Mouse (Mus musculus): ENCODE results near the gene Desi1. TPM values are rescaled to one million over a fixed set of nuclear protein-coding genes. Genes with fewer than 3 reads are reported as not detected.

Desi1 gene
- total RNA-seq (2023), result 10 to 100 TPM; 26.1 to 31.1 TPM

DNA sequence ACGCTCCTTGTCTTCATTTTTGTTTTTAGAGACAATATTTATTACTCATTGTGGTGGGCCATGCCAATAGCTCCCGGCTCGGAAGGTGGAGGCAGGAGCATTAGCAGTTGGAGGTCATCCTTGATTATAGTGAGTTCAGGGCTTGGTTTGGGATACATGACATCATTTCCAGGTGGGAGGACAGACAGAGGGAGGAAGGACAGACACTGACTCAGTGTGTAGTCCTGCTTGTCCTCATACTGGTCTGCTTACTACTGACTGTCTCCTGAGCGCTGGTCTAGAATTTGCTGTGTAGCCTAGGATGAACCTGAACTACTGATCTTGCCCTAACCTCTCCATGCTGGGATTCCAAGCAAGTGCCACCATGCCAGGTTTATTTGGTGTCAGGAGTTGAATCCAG lies at the start of gene Desi1:
Gene Desi1 (minus strand): TSS at position 101 of the 400 bp plus-strand sequence.

DNA sequence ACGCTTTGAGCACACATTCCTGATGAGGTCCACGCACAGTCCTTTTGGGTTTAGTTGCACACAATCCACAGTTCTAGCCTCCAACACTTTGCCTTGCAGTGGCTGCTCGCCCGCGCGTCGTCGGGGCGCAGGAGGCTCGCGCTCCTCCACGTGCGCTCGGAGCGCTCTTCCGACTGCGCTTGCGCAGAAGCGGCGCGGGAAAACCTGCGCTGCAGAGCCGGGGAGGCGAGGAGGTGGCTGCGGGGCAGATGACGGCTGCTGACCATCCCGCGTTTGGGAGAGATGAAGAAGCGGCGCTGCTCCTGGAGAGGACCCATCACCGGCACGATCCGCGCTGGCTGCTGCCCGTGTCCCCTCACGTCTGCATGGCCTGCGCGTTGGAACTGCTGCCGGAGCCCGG lies 36.2 kb upstream of the Desi1 start, which contains the start of gene Mei1:
Gene Mei1 (plus strand): TSS at position 99 of the 400 bp plus-strand sequence.

DNA sequence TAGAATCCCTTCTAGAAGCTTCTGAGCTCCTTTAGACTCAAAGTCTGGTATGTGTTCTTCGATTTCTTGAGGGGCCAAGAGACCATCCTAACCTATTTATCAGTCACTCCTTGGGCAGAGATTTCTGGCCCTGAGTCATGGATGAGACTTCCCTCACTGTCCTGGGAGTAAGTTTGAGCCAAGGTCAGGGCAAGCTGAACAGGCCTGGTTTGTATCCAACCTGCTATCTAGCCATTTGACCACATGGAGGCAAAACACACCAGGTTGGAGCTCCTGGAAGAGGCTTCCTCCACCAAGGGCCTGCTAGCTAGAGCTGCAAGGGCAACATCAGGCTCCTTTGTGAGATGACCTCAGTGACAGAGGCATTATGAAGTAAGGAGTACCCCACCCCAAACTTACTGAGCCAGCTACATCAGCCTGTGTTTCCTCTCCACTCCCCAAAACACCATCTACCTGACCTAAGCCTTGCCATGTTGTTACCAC lies 25.1 kb upstream of the Desi1 start, which contains the start of gene 4930407I10Rik:
Gene 4930407I10Rik (plus strand): TSS at position 433 of the 483 bp plus-strand sequence.

DNA sequence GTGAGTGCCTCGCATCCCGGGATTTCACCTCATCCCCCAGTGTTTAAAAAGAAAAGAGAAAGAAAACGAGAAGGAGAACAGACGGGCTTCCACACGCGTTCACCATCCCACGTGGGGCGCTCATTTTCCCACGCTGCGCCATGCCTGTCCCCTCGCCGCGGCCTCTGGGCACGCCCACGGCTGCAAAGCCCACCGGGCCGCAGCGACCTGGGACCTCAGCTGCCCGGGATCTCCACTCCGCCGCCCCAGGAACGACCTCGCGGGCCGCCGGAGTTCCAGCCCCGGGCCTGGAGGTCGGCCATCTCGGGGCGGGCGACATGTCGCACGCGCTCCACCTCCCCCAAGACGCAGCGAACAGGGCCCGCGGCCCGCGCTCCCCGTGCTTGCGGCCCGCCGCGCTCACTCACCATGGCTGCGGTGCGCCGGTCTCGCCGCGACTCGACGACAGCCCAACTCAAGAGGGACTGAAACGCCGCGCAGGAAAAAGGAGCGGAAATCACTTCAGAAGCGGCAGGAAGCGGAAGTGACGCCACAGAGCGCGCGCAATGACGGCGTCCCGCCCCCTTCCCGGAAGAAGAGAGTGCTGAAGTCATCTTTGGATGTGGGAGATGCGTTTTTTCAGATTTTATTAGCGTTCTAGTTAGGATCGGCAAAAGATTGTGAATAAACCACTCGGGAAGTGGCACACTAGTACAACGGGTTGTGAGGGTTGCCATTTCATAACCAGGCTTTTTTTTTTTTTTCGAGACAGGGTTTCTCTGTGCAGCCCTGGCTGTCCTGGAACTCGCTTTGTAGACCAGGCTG lies 13.6 kb upstream of the Desi1 start, which contains the start of gene Snu13:
Gene Snu13 (minus strand): TSS at position 519 of the 804 bp plus-strand sequence.

DNA sequence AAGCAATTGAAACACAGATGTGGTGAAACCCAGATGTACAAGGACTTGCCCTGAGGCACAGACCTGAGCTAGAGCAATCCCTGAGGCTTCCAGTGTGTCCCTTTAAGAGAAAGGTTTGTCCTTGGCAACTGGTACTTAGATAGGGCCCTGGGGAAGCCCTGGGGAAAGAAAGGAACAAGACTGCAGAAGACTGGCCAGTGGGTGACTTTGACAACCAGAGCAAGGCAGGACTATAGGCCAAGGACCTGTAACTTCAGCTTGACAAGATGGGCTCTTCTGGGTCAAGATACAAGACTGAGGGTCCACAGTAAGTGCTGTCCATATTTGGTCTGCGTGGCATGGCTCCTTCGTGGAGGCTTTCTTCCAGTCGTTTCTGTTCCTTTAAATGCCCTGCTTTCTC lies 46.0 kb downstream of the Desi1 start, which contains the start of gene Xrcc6:
Gene Xrcc6 (plus strand): TSS at position 190 of the 400 bp plus-strand sequence.

DNA sequence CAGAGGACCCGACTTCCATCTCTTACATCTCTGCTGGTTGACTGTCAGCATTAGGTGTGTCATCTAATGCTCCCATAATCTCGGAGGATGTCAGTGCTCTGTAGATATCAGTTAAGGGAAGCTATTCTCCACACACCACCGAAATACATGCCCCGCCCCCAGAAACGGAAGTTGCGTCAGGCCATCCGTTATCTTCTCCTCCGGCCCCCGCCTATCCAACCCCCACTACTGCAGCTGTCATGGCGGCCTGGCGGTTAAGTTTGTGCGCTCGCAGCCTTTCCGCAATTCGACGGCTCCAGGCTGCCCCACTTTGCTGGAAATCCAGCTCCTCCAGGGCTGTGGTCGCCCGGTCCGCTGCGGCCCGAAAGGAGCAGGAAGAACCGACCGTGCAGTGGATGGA lies 53.3 kb downstream of the Desi1 start, which contains the start of gene 1700029P11Rik:
Gene 1700029P11Rik (plus strand): TSS at position 220 of the 400 bp plus-strand sequence.

DNA sequence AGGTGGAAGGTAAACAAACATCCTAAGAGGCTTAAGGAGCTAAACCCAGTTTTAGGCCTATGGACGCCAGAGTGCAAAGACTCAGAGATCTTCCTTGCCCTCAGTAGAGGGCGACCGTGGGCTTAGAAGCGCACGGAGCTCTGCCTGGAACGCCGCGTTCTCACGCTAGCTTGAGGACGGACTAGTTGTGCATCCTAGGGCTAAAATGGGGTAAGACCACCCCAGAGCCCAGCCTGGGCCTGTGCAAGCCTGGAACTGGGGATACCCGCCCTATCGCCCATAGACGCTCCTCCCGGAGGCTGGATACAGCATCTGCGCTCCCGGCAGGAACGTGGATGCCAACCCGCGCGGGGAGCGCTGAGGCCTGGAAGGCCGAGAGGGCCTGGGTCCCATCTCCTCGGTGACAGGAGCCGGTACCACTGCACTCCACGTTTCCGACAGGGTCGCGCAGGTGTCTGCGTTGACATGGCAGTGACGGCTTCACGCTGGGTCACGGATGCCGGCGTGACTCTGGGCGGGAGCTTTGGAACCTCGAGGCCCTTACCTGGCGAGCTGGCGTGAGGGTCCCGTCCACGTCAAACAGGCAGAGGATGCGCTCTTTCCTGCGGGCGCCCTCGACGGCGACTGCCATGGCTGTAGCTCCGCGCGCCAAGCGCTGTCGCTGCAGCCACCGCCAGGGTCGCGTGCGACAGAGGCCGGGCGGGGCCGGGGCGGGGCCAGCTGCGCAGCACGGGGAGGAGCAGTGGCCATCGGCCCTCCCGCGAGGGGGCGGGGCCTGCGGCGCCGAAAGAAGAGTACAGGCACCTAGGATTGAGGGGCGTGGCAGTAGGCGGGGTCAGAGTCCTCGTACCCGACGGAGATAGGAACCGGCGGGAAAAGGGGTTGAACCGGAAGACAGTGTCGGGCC lies 73.2 kb downstream of the Desi1 start, which contains the start of gene Pmm1:
Gene Pmm1 (minus strand): TSS at position 760 of the 907 bp plus-strand sequence.

Other genes starting within 250 kb of the Desi1 start
- gene Tef, start 231.4 kb downstream of the Desi1 start, total RNA-seq (2023), result 10 to 100 TPM; 38.6 to 45.3 TPM
- 100 to 1,000 TPM; 114 to 123 TPM for gene Tob2, start 175.1 kb downstream of the Desi1 start, total RNA-seq (2023)
- gene Phf5a, start 162.0 kb downstream of the Desi1 start, total RNA-seq (2023), result 10 to 100 TPM; 62.7 to 66.9 TPM
- 100 to 1,000 TPM; 144 to 153 TPM for gene Aco2, start 161.6 kb downstream of the Desi1 start, total RNA-seq (2023)
- gene Polr3h, start 107.6 kb downstream of the Desi1 start, total RNA-seq (2023), result 10 to 100 TPM; 22.9 to 23.7 TPM
- gene Csdc2, start 97.1 kb downstream of the Desi1 start, total RNA-seq (2023), result under 1 TPM; 0.15 TPM
- 10 to 100 TPM; 20.5 to 22.3 TPM for gene Pmm1, start 72.9 kb downstream of the Desi1 start, total RNA-seq (2023)
- not detected for gene 1700029P11Rik, start 53.3 kb downstream of the Desi1 start, total RNA-seq (2023)
- 10 to 100 TPM; 36.6 to 36.9 TPM for gene Xrcc6, start 46.0 kb downstream of the Desi1 start, total RNA-seq (2023)
- gene Snu13, start 13.7 kb upstream of the Desi1 start, total RNA-seq (2023), result 100 to 1,000 TPM; 102 to 122 TPM
- gene 4930407I10Rik, start 25.3 kb upstream of the Desi1 start, total RNA-seq (2023), result not detected
- gene Mei1, start 36.1 kb upstream of the Desi1 start, total RNA-seq (2023), result not detected
- gene Ccdc134, start 94.1 kb upstream of the Desi1 start, total RNA-seq (2023), result 10 to 100 TPM; 57.8 to 66.3 TPM
- 100 to 1,000 TPM; 225 to 242 TPM for gene Srebf2, start 113.3 kb upstream of the Desi1 start, total RNA-seq (2023)
- gene Shisa8, start 179.0 kb upstream of the Desi1 start, total RNA-seq (2023), result 1 to 10 TPM; 7.9 to 8.9 TPM
- 100 to 1,000 TPM; 350 to 394 TPM for gene Tnfrsf13c, start 190.5 kb upstream of the Desi1 start, total RNA-seq (2023)
- gene Cenpm, start 210.9 kb upstream of the Desi1 start, total RNA-seq (2023), result 1 to 10 TPM in 1 of 2 experiments, not detected in 1; 3.9 TPM
- gene 1500009C09Rik, start 218.5 kb upstream of the Desi1 start, total RNA-seq (2023), result not detected
- not detected for gene Sept3, start 241.0 kb upstream of the Desi1 start, total RNA-seq (2023)

Measured in B cell, adult 67 days (primary cell).